Mouse (Mus musculus) thymus, adult 2 months (tissue): ENCODE results near the gene Cers3. TPM values are rescaled to one million over a fixed set of nuclear protein-coding genes. Genes with fewer than 3 reads are reported as not detected.

ENCODE experiments used
- DNase-seq: peaks from one replicate; pipeline ENCODE4 v3.0.0; 2021
- H3K27ac ChIP-seq: fragments of 200-500 bp; 2 replicates; pipeline ENCODE4 v1.5.1; 2012; ENCODE audit warnings: low read length, control low read depth; ENCODE audit not compliant: control insufficient read depth, insufficient read depth
- H3K27me3 ChIP-seq: fragments of 200-500 bp; 2 replicates; pipeline ENCODE4 v1.6.1; 2012; ENCODE audit warnings: mild to moderate bottlenecking, low read length, moderate library complexity, mixed read lengths; ENCODE audit not compliant: control insufficient read depth, insufficient read depth
- H3K36me3 ChIP-seq: fragments of 200-500 bp; 2 replicates; pipeline ENCODE4 v1.6.1; 2012; ENCODE audit warnings: mild to moderate bottlenecking, low read length, moderate library complexity; ENCODE audit not compliant: control insufficient read depth, insufficient read depth
- H3K4me1 ChIP-seq: fragments of 200-500 bp; replicated peaks from 2 replicates; pipeline ENCODE4 v1.6.1; 2012; ENCODE audit warnings: low read length; ENCODE audit not compliant: control insufficient read depth, insufficient read depth
- H3K4me3 ChIP-seq: fragments of 200-500 bp; 2 replicates; pipeline ENCODE4 v1.5.1; 2012; ENCODE audit warnings: mild to moderate bottlenecking, low read length, control low read depth, moderate library complexity; ENCODE audit not compliant: control insufficient read depth, insufficient read depth
- CTCF ChIP-seq: fragments of 200-500 bp; IDR thresholded peaks from 2 replicates; pipeline ENCODE4 v1.5.1; 2012; ENCODE audit warnings: mild to moderate bottlenecking, control low read depth, low read length, moderate library complexity, borderline replicate concordance; ENCODE audit not compliant: control insufficient read depth, poor library complexity, insufficient read depth; ENCODE audit errors: extremely low read depth
- POLR2A ChIP-seq: fragments of 200-500 bp; IDR thresholded peaks from 2 replicates; pipeline ENCODE4 v1.6.1; 2012; ENCODE audit warnings: mild to moderate bottlenecking, low read length, control low read depth, moderate library complexity; ENCODE audit not compliant: control insufficient read depth, poor library complexity, insufficient read depth; ENCODE audit errors: extremely low read depth
- WGBS: fragments of 180-500 bp; shearing (Covaris S2); methylation state at CpG from one replicate; pipeline ENCODE4 v1.1.7; 2018; 5-methylcytosine and 5-hydroxymethylcytosine counted together
- polyA plus RNA-seq: library from polyadenylated mRNA; depleted of rRNA; stranded (reverse); fragments of >200 nt; gene quantifications from 2 replicates; pipeline ENCODE4 v1.2.3, GENCODE M21; 2012

The Cers3 gene
- polyA plus RNA-seq, 1 experiment, result 1.2 TPM

GRCm38 (mm10) chr7:66803798-66804197 is 60.5 kb downstream of the Cers3 start:
- 13% methylated on average over 5 of the region's 5 CpGs for WGBS
- Histone ChIP-seq H3K36me3 (no peaks in the 10 kb centered on the region), H3K4me3 (no peak overlapping the region), H3K27ac (no peak overlapping the region), H3K27me3 (no peaks in the 10 kb centered on the region), H3K4me1 (no peaks in the 10 kb centered on the region)
- TF ChIP-seq POLR2A, result no peak
- no peak for TF ChIP-seq CTCF
- no peak for DNase-seq

DNA sequence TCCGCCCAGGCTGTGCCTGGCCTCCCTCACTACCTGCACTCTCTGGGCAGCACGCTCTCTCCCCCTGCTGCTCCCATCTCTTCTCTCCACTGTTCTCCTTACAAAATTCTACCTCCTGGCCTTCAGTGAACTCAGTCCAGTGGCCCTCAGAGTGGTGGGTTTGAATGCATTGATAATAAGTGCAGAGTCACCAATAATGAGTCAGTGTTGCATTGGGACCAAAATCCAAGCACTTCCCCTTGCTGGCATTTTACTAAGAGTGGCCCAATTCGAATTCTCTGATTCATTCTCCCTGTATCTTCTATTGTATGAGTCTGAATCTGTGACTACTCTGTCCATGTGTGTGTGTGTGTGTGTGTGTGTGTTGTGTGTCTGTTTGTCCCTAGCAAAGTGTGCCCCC is 63.5 kb downstream of the Cers3 start:
- Histone ChIP-seq H3K4me1 (no peaks in the 10 kb centered on the region), H3K27ac (no peak overlapping the region), H3K36me3 (no peaks in the 10 kb centered on the region), H3K4me3 (no peak overlapping the region), H3K27me3 (no peaks in the 10 kb centered on the region)
- 83% methylated on average over 3 of the region's 3 CpGs for WGBS
- TF ChIP-seq CTCF (no peak), POLR2A (no peak)
- no peak for DNase-seq

DNA sequence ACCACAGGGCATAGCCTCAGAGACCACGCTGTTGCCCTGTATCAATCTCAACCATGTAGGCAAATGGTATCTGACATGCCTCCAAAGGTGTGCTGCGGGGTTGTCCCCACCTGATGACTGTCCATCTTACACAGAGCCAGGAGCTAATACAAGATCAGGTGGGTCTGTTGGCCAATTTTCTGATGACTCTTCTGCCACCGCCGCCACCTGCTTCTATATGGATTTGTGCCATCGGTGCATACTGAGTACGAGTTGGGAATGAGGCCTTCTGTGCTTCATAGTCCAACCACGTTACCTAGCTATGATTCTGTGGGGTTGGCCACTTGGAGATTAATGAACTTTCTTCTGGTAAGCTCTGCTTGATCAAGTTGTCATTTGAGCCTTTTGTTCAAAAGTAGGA is 67.1 kb downstream of the Cers3 start:
- no peak for TF ChIP-seq POLR2A
- no peak for TF ChIP-seq CTCF
- Histone ChIP-seq H3K4me3 (no peak overlapping the region), H3K36me3 (no peaks in the 10 kb centered on the region), H3K4me1 (no peaks in the 10 kb centered on the region), H3K27ac (no peak overlapping the region), H3K27me3 (no peaks in the 10 kb centered on the region)
- no peak for DNase-seq
- 98% methylated on average over 7 of the region's 7 CpGs for WGBS

DNA sequence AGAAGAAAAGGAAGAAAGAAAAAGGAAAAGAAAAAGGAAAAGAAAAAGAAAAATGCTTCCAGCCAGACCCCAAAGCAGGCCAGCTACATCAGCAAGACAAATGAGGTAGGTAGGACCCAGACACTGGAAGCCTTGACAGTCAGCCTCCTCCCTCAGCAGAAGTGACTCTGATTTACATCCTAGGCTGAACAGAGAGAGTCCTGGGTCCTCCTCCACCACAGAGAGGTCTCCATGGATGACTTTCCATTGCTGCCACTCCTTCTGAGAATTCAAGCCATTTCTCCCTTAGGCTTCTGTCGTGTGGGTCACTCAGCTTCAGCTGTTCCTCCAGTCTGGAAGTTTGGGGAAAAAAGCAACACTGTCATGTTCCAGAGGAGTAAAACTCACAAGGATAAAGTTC is 68.0 kb downstream of the Cers3 start:
- no peak for DNase-seq
- H3K36me3 ChIP-seq, result no peaks in the 10 kb centered on the region
- H3K27me3 ChIP-seq, result no peaks in the 10 kb centered on the region
- H3K4me1 ChIP-seq, result no peaks in the 10 kb centered on the region
- 94% methylated on average over 1 of the region's 1 CpGs for WGBS
- no peak overlapping the region for H3K27ac ChIP-seq
- no peak overlapping the region for H3K4me3 ChIP-seq
- TF ChIP-seq POLR2A, result no peak
- TF ChIP-seq CTCF, result no peak

DNA sequence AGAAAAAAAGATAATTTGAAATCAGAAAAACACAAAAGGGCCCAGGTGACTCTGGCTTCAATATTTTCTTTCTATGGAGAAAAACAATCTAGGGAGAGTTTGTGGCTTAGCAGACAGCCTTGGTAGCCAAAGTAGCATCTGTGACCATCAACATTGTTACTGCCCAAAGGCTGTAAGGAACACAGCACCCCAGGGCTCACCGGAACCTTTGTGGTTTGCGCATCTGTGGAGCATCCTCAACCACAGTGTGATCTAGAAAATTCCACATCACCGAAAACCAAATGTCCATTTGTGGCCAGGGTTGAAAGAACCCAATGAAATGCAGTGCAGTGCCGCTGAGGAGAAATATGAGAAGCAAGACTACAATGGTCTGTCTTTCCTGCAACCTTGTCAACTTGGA is 69.0 kb downstream of the Cers3 start:
- DNase-seq, result no peak
- Histone ChIP-seq H3K4me1 (no peaks in the 10 kb centered on the region), H3K4me3 (no peak overlapping the region), H3K27me3 (no peaks in the 10 kb centered on the region), H3K36me3 (no peaks in the 10 kb centered on the region), H3K27ac (no peak overlapping the region)
- no peak for TF ChIP-seq POLR2A
- TF ChIP-seq CTCF, result no peak
- 62% methylated on average over 4 of the region's 4 CpGs for WGBS

DNA sequence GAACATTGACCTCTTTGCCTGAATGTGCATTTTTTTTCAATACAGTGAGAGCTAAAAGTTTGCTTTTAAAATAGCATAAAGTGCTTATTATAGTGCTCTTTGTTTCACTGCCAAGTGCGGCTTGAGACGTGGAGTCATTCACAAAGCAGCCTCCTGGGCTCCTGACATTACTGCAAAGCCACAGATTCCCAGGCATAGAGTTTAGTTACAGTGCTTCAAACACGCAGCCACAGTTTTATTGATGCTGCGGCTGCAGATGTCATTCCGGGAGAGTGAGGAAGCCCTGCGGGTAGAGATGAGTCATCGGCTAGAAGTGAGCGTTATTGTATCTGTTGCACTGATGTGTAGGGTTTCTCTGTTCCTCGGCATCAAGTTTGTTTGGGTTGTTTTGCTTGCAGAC is 69.4 kb downstream of the Cers3 start:
- TF ChIP-seq CTCF (no peak), POLR2A (no peak)
- H3K27me3 ChIP-seq, result no peaks in the 10 kb centered on the region
- 56% methylated on average over 9 of the region's 9 CpGs for WGBS
- no peaks in the 10 kb centered on the region for H3K36me3 ChIP-seq
- no peaks in the 10 kb centered on the region for H3K4me1 ChIP-seq
- no peak overlapping the region for H3K4me3 ChIP-seq
- DNase-seq, result no peak
- H3K27ac ChIP-seq, result no peak overlapping the region

- Histone ChIP-seq H3K4me1 (no peaks in the 10 kb centered on the region), H3K4me3 (no peak overlapping the region), H3K27me3 (no peaks in the 10 kb centered on the region), H3K27ac (no peak overlapping the region), H3K36me3 (no peaks in the 10 kb centered on the region)
- DNase-seq, result no peak
- no peak for TF ChIP-seq CTCF
- TF ChIP-seq POLR2A, result no peak
- WGBS, result 91% methylated on average over 1 of the region's 1 CpGs
These were observed 69.9 kb downstream of the Cers3 start for GRCm38 (mm10) chr7:66813172-66813571.
